ENCODE assay signal across 24 mouse cellular contexts in the genomic region with DNA sequence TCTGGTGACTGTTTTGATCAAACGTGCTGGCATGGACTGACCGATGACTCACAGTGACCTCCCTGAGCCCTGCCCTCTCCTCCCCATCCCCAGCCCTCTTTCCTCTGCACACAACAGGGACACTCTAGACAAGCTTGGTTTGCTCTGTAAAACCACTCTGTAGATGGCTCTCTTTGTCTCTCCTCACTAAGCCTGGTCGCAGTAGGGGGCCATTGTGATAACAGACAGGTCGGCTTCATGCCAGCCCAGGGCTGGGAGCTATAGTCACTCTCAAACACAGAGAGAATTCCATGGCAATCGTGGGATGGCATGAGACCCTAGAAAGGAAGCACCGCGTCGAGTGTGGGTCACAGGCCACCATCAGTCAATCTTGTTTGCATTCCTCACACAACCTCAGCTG. TPM values are rescaled to one million over a fixed set of nuclear protein-coding genes. Genes with fewer than 3 reads are reported as not detected.
"Had no signal": no experiment of that assay in that cellular context is flagged by ENCODE, and none has a peak within 500 bp of the region (broad histone marks: within the 10 kb centered on the region; RNA-seq: fewer than 3 reads in every experiment).

No protein-coding gene starts in this region.

- H3K4me3 ChIP-seq: midbrain, embryonic 10.5 days; midbrain, embryonic 13.5 days; myocyte; neural tube, embryonic 13.5 days; neural tube, embryonic 15.5 days had no signal

- H3K4me2 ChIP-seq: lung, embryonic 14.5 days; midbrain, embryonic 13.5 days; neural tube, embryonic 13.5 days; neural tube, embryonic 15.5 days had no signal

- H3K9ac ChIP-seq: liver, embryonic 14.5 days; lung, embryonic 14.5 days; midbrain, embryonic 13.5 days; neural tube, embryonic 13.5 days; neural tube, embryonic 15.5 days had no signal

- ATAC-seq: midbrain, embryonic 13.5 days had no signal

- H3K27me3 ChIP-seq: midbrain, embryonic 13.5 days; neural tube, embryonic 13.5 days; neural tube, embryonic 15.5 days had no signal

- H3K4me1 ChIP-seq: neural tube, embryonic 15.5 days had no signal

- H3K9me3 ChIP-seq: neural tube, embryonic 13.5 days; neural tube, embryonic 15.5 days had no signal

- H3K36me3 ChIP-seq: midbrain, embryonic 10.5 days; midbrain, embryonic 13.5 days; neural tube, embryonic 13.5 days; neural tube, embryonic 15.5 days had no signal

- H3K27ac ChIP-seq: liver, embryonic 14.5 days; midbrain, embryonic 10.5 days; midbrain, embryonic 13.5 days; neural tube, embryonic 13.5 days; neural tube, embryonic 15.5 days had no signal

- DNase-seq: lung, adult 18-20 months; lung, embryonic 14.5 days; lung, postnatal 10 days; lung, postnatal 4 days; right cerebral cortex, adult 18-20 months; right cerebral cortex, postnatal 25 days; right cerebral cortex, postnatal 4 days; spleen, adult 18-20 months; thymus, adult 18-20 months; thymus, postnatal 14 days; thymus, postnatal 36 days had no signal

RNA-seq across cellular contexts. Expression of gene Hmx1, which starts 51.6 kb away (rescaled TPM):
- total RNA-seq: megakaryocyte, adult 5-6 weeks; megakaryocyte-erythroid progenitor cell, adult 5-6 weeks had no signal
- polyA plus RNA-seq: liver, embryonic 14.5 days; liver, embryonic 16.5 days; lung, embryonic 14.5 days; lung, embryonic 16.5 days; midbrain, embryonic 13.5 days; myocyte; small intestine, adult 2 months; stomach, embryonic 14.5 days; stomach, embryonic 16.5 days had no signal
